Mouse (Mus musculus) heart, embryonic 16.5 days (tissue): ENCODE measurements around the gene Serpina3m. TPM values are rescaled to one million over a fixed set of nuclear protein-coding genes. Genes with fewer than 3 reads are reported as not detected.

Experiments
- ATAC-seq: fragments of 200-750 bp; cut with Nextera tagmentation; replicated peaks from 2 replicates; pipeline ENCODE4 v1.8.0; 2017; ENCODE audit warnings: moderate number of reproducible peaks; ENCODE audit not compliant: insufficient read depth, low FRiP score; ENCODE audit errors: extremely low read depth
- H3K27ac ChIP-seq: fragments of 300-500 bp; sonication (generic); 2 replicates; pipeline ENCODE4 v1.5.1; 2014; ENCODE audit warnings: mild to moderate bottlenecking, low read length, control low read depth, moderate library complexity
- H3K27me3 ChIP-seq: fragments of 300-500 bp; sonication (generic); 2 replicates; pipeline ENCODE4 v1.6.1; 2014; ENCODE audit warnings: low read length, mixed read lengths; ENCODE audit not compliant: control insufficient read depth, insufficient read depth
- H3K36me3 ChIP-seq: fragments of 300-500 bp; sonication (generic); 2 replicates; pipeline ENCODE4 v1.6.1; 2014; ENCODE audit not compliant: control insufficient read depth, insufficient read depth
- H3K4me1 ChIP-seq: fragments of 300-500 bp; sonication (generic); 2 replicates; pipeline ENCODE4 v1.6.1; 2014; ENCODE audit warnings: low read length, mixed read lengths; ENCODE audit not compliant: control insufficient read depth, insufficient read depth
- H3K4me2 ChIP-seq: fragments of 300-500 bp; sonication (generic); 2 replicates; pipeline ENCODE4 v1.6.1; 2014; ENCODE audit warnings: low read depth, mild to moderate bottlenecking, control low read depth, low read length
- H3K4me3 ChIP-seq: fragments of 300-500 bp; sonication (generic); 2 replicates; pipeline ENCODE4 v1.5.1; 2014; ENCODE audit warnings: mild to moderate bottlenecking, control low read depth, low read length
- H3K9ac ChIP-seq: fragments of 300-500 bp; sonication (generic); 2 replicates; pipeline ENCODE4 v1.6.1; 2014; ENCODE audit warnings: low read length, control low read depth
- H3K9me3 ChIP-seq: fragments of 300-500 bp; sonication (generic); replicated peaks from 2 replicates; pipeline ENCODE4 v1.6.1; 2016; ENCODE audit warnings: low read length; ENCODE audit not compliant: control insufficient read depth
- WGBS: fragments of 180-500 bp; shearing (Covaris S2); extraction: QIAGEN DNeasy Blood & Tissue Kit; methylation state at CpG from one replicate; pipeline ENCODE4 v1.1.7; 2014; 5-methylcytosine and 5-hydroxymethylcytosine counted together
- polyA plus RNA-seq: library from polyadenylated mRNA; unstranded; fragments of >200 nt; fragmentation: Nextera tagmentation; extraction: Ambion mirVana; gene quantifications from 2 replicates; pipeline ENCODE4 v1.2.1, GENCODE M21; 2015

Serpina3m gene
- polyA plus RNA-seq, 1 experiment from 2014 or later, result not detected

DNA sequence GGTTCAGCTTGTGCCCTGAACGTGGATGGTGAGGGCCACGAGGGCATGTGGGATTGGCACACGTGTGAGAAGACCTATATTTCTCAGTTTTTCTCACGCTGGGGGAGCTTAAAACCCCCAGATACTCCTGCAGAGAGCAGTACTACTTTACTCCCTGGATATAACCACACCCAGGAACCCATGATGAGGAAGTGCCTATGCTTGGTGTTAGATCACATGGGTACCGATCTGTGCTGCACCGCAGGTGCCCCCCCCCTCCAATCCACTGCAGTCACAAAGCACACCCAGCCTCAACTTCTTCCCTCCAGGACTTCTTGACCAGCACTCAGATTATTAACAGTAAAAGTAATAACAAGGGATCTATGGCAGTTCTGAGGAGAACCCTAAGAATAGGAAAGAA lies 74.2 kb downstream of the Serpina3m start:
- H3K9me3 ChIP-seq, result no peaks in the 10 kb centered on the region
- H3K9ac ChIP-seq, result no peak overlapping the region
- no peak overlapping the region for H3K4me3 ChIP-seq
- peaks cover 2% of the 10 kb centered on the region; the same call in 1 of the 2 replicates for H3K27me3 ChIP-seq
- no peaks in the 10 kb centered on the region for H3K4me1 ChIP-seq
- no peak overlapping the region for H3K4me2 ChIP-seq
- no peak overlapping the region for H3K27ac ChIP-seq
- H3K36me3 ChIP-seq, result no peaks in the 10 kb centered on the region
- 81% methylated on average over 6 of the region's 6 CpGs for WGBS
- ATAC-seq, result no peak

DNA sequence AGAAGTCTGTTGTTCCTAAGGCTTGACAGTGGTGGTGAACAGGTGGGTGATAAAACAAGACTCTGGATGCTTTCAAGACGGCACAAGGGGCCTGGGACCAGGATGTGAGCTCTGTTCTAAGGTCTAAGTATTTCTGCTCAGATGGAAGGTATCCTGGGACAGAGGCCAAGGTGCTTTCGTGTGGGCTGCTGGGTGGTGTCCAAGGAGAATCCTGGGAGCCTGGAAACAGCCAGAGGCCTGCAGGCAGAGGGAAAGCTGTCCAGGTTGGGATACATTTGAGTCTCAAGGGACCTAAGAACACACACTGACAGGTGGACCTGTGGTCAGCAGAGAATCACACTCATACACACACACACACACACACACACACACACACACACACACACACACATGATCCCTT lies 76.3 kb downstream of the Serpina3m start:
- Histone ChIP-seq H3K9ac (no peak overlapping the region), H3K4me2 (no peak overlapping the region), H3K27me3 (peaks cover 2% of the 10 kb centered on the region; the same call in 1 of the 2 replicates), H3K36me3 (no peaks in the 10 kb centered on the region), H3K4me3 (no peak overlapping the region), H3K27ac (no peak overlapping the region), H3K4me1 (no peaks in the 10 kb centered on the region), H3K9me3 (no peaks in the 10 kb centered on the region)
- 44% methylated on average over 2 of the region's 2 CpGs for WGBS
- ATAC-seq, result no peak

DNA sequence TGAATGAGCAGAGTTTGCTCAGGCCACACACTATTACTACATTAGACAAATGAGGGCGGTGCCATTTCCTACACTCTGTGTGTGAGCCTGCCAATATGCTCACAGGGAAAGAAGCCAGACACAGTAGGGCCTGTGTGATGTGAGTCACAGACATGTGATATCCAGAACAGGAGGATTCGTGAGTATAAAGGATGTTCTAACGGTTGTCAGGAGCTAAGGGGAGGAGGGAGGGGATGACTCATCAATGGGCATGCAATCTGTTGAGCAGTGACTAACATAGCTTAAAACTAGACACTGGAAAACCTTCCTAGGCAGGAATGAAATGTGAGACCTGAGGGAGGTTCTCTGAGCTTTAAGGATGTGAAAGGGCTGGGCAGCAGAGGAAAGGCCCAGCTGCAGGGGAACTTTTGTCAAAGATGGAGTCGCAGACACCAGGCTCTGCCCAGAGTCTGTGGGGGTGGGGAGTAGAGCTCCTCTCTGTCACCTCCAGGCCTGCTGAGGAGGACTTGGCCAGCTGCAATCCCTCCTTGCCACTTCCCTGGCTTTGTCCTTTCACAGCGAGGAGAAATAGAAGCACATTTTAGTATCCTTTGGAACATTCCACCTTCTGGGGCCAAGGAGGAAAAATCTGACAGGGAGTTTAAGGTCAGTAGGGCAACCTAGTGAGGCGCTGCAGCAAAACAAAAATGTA lies 77.5 kb downstream of the Serpina3m start:
- no peak overlapping the region for H3K9ac ChIP-seq
- H3K27ac ChIP-seq, result no peak overlapping the region
- 35% methylated on average over 6 of the region's 6 CpGs for WGBS
- H3K27me3 ChIP-seq, result peaks cover 2% of the 10 kb centered on the region
- H3K9me3 ChIP-seq, result no peaks in the 10 kb centered on the region
- ATAC-seq, result peak; percentile 66; the same call in 1 of the 2 replicates
- H3K4me3 ChIP-seq, result no peak overlapping the region
- H3K36me3 ChIP-seq, result no peaks in the 10 kb centered on the region
- H3K4me2 ChIP-seq, result no peak overlapping the region
- no peaks in the 10 kb centered on the region for H3K4me1 ChIP-seq

DNA sequence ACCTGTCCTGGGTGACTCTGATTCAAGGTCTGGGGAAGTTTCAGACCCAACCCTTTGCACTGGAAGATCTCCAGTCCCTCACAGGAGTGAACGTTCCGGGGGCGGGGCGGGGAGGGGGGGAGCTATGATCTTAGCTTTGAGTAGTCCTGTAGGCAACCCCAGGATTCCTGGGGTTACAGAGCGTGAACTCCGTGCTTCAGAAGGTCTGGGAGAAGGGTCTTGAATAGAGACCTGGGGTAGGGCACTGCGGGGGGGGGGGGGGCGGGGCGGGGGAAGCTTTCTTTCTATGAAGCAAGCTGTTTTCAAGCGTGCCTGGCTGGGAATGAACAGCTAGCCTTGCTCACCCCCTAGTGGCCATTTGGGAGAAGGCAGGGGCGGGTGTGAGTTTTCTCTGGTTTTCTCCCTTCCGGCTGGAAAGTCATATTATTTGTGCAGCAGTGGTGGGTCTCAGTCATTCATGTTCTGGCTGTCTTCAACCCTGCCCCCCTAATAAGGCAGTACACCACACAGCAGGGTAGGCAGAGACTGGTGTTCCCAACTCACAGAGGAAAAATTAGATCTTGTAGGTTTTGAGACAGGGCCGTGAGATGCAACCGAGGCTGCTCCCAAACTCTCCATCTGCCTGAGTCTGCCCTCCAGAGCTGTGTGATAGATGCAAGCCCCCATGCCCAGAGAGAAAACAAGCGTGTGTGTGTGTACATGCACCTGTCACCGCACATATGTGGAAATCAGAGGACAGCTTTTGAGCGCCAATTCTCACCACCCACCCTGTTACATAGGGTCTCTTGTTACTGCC lies 80.3 kb downstream of the Serpina3m start:
- 19% methylated on average over 15 of the region's 17 CpGs for WGBS
- H3K9me3 ChIP-seq, result no peaks in the 10 kb centered on the region
- no peaks in the 10 kb centered on the region; the same call in 1 of the 2 replicates for H3K4me1 ChIP-seq
- H3K4me2 ChIP-seq, result peak overlapping the region; percentile 50
- no peaks in the 10 kb centered on the region for H3K36me3 ChIP-seq
- no peak overlapping the region for H3K27ac ChIP-seq
- H3K4me3 ChIP-seq, result 0 out of 2 replicates have a peak overlapping the region, but pooled peaks have one; percentile 17
- ATAC-seq, result no peak
- peaks cover 2% of the 10 kb centered on the region for H3K27me3 ChIP-seq
- H3K9ac ChIP-seq, result no peak overlapping the region

DNA sequence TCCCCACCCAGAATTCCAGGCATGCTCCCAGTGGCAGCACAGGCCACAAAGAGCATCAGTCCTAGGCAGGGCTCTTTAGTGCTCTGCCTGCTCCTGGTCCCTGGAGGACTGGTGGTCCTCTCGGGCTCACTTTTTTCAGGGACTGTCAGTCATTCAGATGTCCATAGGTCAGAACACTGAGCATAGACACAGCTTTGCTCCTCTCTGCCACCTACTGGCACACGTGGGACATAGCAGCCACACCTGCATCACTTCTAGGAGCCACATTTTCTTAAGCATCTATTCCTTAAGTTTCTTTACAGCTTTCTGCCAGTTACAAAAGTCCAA lies 80.8 kb downstream of the Serpina3m start:
- no peaks in the 10 kb centered on the region; the same call in 1 of the 2 replicates for H3K4me1 ChIP-seq

GRCm38 (mm10) chr12:104422615-104423392 lies 84.5 kb downstream of the Serpina3m start:
- Histone ChIP-seq H3K36me3 (no peaks in the 10 kb centered on the region), H3K4me3 (no peak overlapping the region), H3K9ac (no peak overlapping the region), H3K27ac (no peak overlapping the region), H3K4me2 (no peak overlapping the region), H3K27me3 (no peaks in the 10 kb centered on the region; the same call in 1 of the 2 replicates), H3K4me1 (no peaks in the 10 kb centered on the region; the same call in 1 of the 2 replicates), H3K9me3 (no peaks in the 10 kb centered on the region)
- 49% methylated on average over 11 of the region's 11 CpGs for WGBS
- peak; percentile 71 for ATAC-seq

More for the DNA sequence above, 80.8 kb downstream of the Serpina3m start:
- 10% methylated on average over 2 of the region's 2 CpGs for WGBS
- Histone ChIP-seq H3K27me3 (peaks cover 2% of the 10 kb centered on the region), H3K9ac (no peak overlapping the region), H3K36me3 (no peaks in the 10 kb centered on the region), H3K4me3 (no peak overlapping the region), H3K27ac (no peak overlapping the region), H3K4me2 (no peak overlapping the region), H3K9me3 (no peaks in the 10 kb centered on the region)
- ATAC-seq, result no peak

GRCm38 (mm10) chr12:104425591-104425990 lies 87.3 kb downstream of the Serpina3m start:
- no peak for ATAC-seq
- no peaks in the 10 kb centered on the region for H3K9me3 ChIP-seq
- H3K27me3 ChIP-seq, result no peaks in the 10 kb centered on the region; the same call in 1 of the 2 replicates
- no peaks in the 10 kb centered on the region; the same call in 1 of the 2 replicates for H3K4me1 ChIP-seq
- H3K4me2 ChIP-seq, result no peak overlapping the region
- WGBS, result 74% methylated on average over 3 of the region's 3 CpGs
- no peak overlapping the region for H3K9ac ChIP-seq
- H3K36me3 ChIP-seq, result no peaks in the 10 kb centered on the region
- no peak overlapping the region for H3K27ac ChIP-seq
- H3K4me3 ChIP-seq, result no peak overlapping the region

DNA sequence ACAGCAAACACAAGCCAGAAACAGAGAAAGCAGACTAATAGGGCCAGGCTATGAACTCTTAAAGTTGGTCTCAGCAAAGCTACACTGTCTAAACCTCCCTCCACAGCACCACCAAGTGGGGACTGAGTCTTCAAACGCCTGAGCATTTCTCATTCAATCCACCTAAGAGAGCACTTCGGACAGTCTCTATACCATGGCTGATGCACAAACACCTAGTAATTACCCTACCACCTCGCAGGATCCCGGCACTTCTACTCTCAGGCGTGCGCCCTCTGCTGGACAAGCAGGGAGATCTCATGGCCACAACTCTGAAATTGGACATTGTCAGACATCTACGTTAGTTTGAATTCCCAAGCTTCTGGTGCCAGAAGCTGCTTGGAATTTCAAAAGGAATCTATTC lies 88.6 kb downstream of the Serpina3m start:
- Histone ChIP-seq H3K4me1 (no peaks in the 10 kb centered on the region; the same call in 1 of the 2 replicates), H3K27ac (no peak overlapping the region), H3K9me3 (no peaks in the 10 kb centered on the region), H3K9ac (no peak overlapping the region), H3K36me3 (no peaks in the 10 kb centered on the region), H3K4me3 (no peak overlapping the region), H3K4me2 (no peak overlapping the region), H3K27me3 (no peaks in the 10 kb centered on the region; the same call in 1 of the 2 replicates)
- 6% methylated on average over 7 of the region's 7 CpGs for WGBS
- no peak for ATAC-seq
